Mouse (Mus musculus): ENCODE results near the gene Iffo1.

Gene Iffo1

GRCm38 (mm10) chr6:125142436-125142835 is 2.6 kb upstream of the Iffo1 start:
- no peak for DNase-seq

- no peak for DNase-seq
These were observed 1.9 kb upstream of the Iffo1 start for GRCm38 (mm10) chr6:125143128-125143527.

GRCm38 (mm10) chr6:125143904-125144303 is 1.1 kb upstream of the Iffo1 start:
- no peak for DNase-seq

- DNase-seq = no peak
These were observed 474 bp downstream of the Iffo1 start for GRCm38 (mm10) chr6:125145479-125145951.

GRCm38 (mm10) chr6:125146148-125146547 is 1.1 kb downstream of the Iffo1 start:
- DNase-seq = no peak

- no peak for DNase-seq
These were observed 1.8 kb downstream of the Iffo1 start for GRCm38 (mm10) chr6:125146797-125147196.

GRCm38 (mm10) chr6:125147329-125147728 is 2.3 kb downstream of the Iffo1 start:
- DNase-seq = no peak

- DNase-seq = no peak
These were observed 3.3 kb downstream of the Iffo1 start for GRCm38 (mm10) chr6:125148251-125148925.

- DNase-seq = no peak
These were observed 4.0 kb downstream of the Iffo1 start for GRCm38 (mm10) chr6:125148926-125149568.

- DNase-seq = no peak
These were observed 4.5 kb downstream of the Iffo1 start for GRCm38 (mm10) chr6:125149569-125149950.

- DNase-seq = no peak
These were observed 7.4 kb downstream of the Iffo1 start for GRCm38 (mm10) chr6:125152212-125153017.

- DNase-seq = no peak
These were observed 8.0 kb downstream of the Iffo1 start for GRCm38 (mm10) chr6:125153018-125153389.

- DNase-seq = no peak
These were observed 8.6 kb downstream of the Iffo1 start for GRCm38 (mm10) chr6:125153682-125154081.

GRCm38 (mm10) chr6:125154550-125154949 is 9.5 kb downstream of the Iffo1 start:
- DNase-seq = no peak

- DNase-seq = no peak
These were observed 10.2 kb downstream of the Iffo1 start for GRCm38 (mm10) chr6:125155262-125155661.

- DNase-seq = no peak
These were observed 11.4 kb downstream of the Iffo1 start for GRCm38 (mm10) chr6:125156491-125156890.

- no peak for DNase-seq
These were observed 12.0 kb downstream of the Iffo1 start for GRCm38 (mm10) chr6:125156903-125157614.

- no peak for DNase-seq
These were observed 14.0 kb downstream of the Iffo1 start for GRCm38 (mm10) chr6:125158944-125159492.

GRCm38 (mm10) chr6:125159773-125160557 is 14.9 kb downstream of the Iffo1 start:
- no peak for DNase-seq

- DNase-seq = no peak
These were observed 15.5 kb downstream of the Iffo1 start for GRCm38 (mm10) chr6:125160558-125160853.

GRCm38 (mm10) chr6:125160854-125161760 is 16.1 kb downstream of the Iffo1 start:
- no peak for DNase-seq

Data from thymus, postnatal 14 days (tissue).